Mouse (Mus musculus) MEL (cell line): ENCODE measurements around the gene H2al1a. TPM values are rescaled to one million over a fixed set of nuclear protein-coding genes. Genes with fewer than 3 reads are reported as not detected.

Experiments
- DNase-seq: peaks from one replicate; pipeline ENCODE4 v3.0.0; 2011; ENCODE audit warnings: low read depth, low spot score
- H3K27ac ChIP-seq: 2 replicates; pipeline ENCODE4 v1.5.1; 2012; ENCODE audit warnings: low read depth, mild to moderate bottlenecking, control low read depth, low read length, moderate library complexity; ENCODE audit not compliant: control insufficient read depth
- H3K27me3 ChIP-seq, 2 experiments: fragments of 150-350 bp in 1 of 2; sonication (generic) in 1 of 2; 2 replicates each; pipeline ENCODE4 v1.6.1; 2012; ENCODE audit warnings: low read length in 2 of 2, mild to moderate bottlenecking in 2 of 2, improper control_type of control experiment in 1 of 2, moderate library complexity in 1 of 2; ENCODE audit not compliant: insufficient read depth in 2 of 2, control insufficient read depth in 1 of 2
- H3K36me3 ChIP-seq, 2 experiments: 2 replicates each; pipeline ENCODE4 v1.6.1; 2012 to 2014; ENCODE audit warnings: low read length in 2 of 2, improper control_type of control experiment in 1 of 2, inconsistent platforms in 1 of 2, mild to moderate bottlenecking in 1 of 2; ENCODE audit not compliant: insufficient read depth in 2 of 2, control insufficient read depth in 1 of 2
- H3K4me1 ChIP-seq, 2 experiments: fragments of 150-350 bp in 1 of 2; sonication (generic) in 1 of 2; 2 replicates each; pipeline ENCODE4 v1.6.1; 2012; ENCODE audit warnings: low read length in 2 of 2, improper control_type of control experiment in 1 of 2, mild to moderate bottlenecking in 1 of 2; ENCODE audit not compliant: insufficient read depth in 2 of 2, control insufficient read depth in 1 of 2
- H3K4me3 ChIP-seq, 2 experiments: fragments of 150-350 bp in 1 of 2; sonication (generic) in 1 of 2; 2 replicates each; pipeline ENCODE4 v1.5.1; 2012; ENCODE audit warnings: low read depth in 2 of 2, low read length in 2 of 2, mild to moderate bottlenecking in 2 of 2, moderate library complexity in 2 of 2, control low read depth in 1 of 2, improper control_type of control experiment in 1 of 2; ENCODE audit not compliant: control insufficient read depth in 1 of 2, insufficient read depth in 1 of 2
- H3K79me2 ChIP-seq: 2 replicates; pipeline ENCODE4 v1.6.1; 2012; ENCODE audit warnings: mild to moderate bottlenecking, low read length, moderate library complexity; ENCODE audit not compliant: control insufficient read depth, poor library complexity, insufficient read depth
- H3K9ac ChIP-seq: 2 replicates; pipeline ENCODE4 v1.6.1; 2012; ENCODE audit warnings: low read depth, mild to moderate bottlenecking, control low read depth, low read length, moderate library complexity; ENCODE audit not compliant: control insufficient read depth, poor library complexity, severe bottlenecking
- H3K9me3 ChIP-seq: fragments of 150-350 bp; sonication (generic); replicated peaks from 2 replicates; pipeline ENCODE4 v1.6.1; 2012; ENCODE audit warnings: mild to moderate bottlenecking, low read length, improper control_type of control experiment, moderate library complexity; ENCODE audit not compliant: insufficient read depth
- BHLHE40 ChIP-seq: IDR thresholded peaks from 2 replicates; pipeline ENCODE4 v1.6.1; 2012; ENCODE audit warnings: low read depth, mild to moderate bottlenecking, inconsistent platforms, low read length, improper control_type of control experiment, borderline replicate concordance
- CHD1 ChIP-seq: IDR thresholded peaks from 2 replicates; pipeline ENCODE4 v1.6.1; 2012; ENCODE audit warnings: low read depth, mild to moderate bottlenecking, inconsistent platforms, low read length, improper control_type of control experiment
- GATA1 ChIP-seq: IDR thresholded peaks from 2 replicates; pipeline ENCODE4 v1.6.1; 2011; ENCODE audit warnings: low read depth, low read length, improper control_type of control experiment
- HCFC1 ChIP-seq: IDR thresholded peaks from 2 replicates; pipeline ENCODE4 v1.6.1; 2012; ENCODE audit warnings: low read depth, mild to moderate bottlenecking, inconsistent platforms, low read length, improper control_type of control experiment, moderate library complexity
- MAFK ChIP-seq: IDR thresholded peaks from 2 replicates; pipeline ENCODE4 v1.6.1; 2011; ENCODE audit warnings: low read depth, mild to moderate bottlenecking, low read length, improper control_type of control experiment, borderline replicate concordance
- MAZ ChIP-seq: IDR thresholded peaks from 2 replicates; pipeline ENCODE4 v1.6.1; 2012; ENCODE audit warnings: low read depth, mild to moderate bottlenecking, inconsistent platforms, low read length, improper control_type of control experiment
- MEF2A ChIP-seq: IDR thresholded peaks from 2 replicates; pipeline ENCODE4 v1.6.1; 2014; ENCODE audit warnings: low read depth, mild to moderate bottlenecking, inconsistent platforms, low read length, improper control_type of control experiment; ENCODE audit not compliant: poor library complexity, insufficient replicate concordance, severe bottlenecking; ENCODE audit errors: extremely low read depth
- MXI1 ChIP-seq: IDR thresholded peaks from 2 replicates; pipeline ENCODE4 v1.6.1; 2011; ENCODE audit warnings: mild to moderate bottlenecking, low read depth, low read length, improper control_type of control experiment
- NRF1 ChIP-seq: IDR thresholded peaks from 2 replicates; pipeline ENCODE4 v1.6.1; 2014; ENCODE audit warnings: low read depth, mild to moderate bottlenecking, inconsistent platforms, low read length, improper control_type of control experiment, moderate library complexity; ENCODE audit not compliant: poor library complexity, insufficient read depth, severe bottlenecking
- POLR2A ChIP-seq, 2 experiments: IDR thresholded peaks; 2 replicates each; pipeline ENCODE4 v1.6.1; 2011 to 2012; ENCODE audit warnings: low read length in 2 of 2, mild to moderate bottlenecking in 2 of 2, control low read depth in 1 of 2, improper control_type of control experiment in 1 of 2, low read depth in 1 of 2, moderate library complexity in 1 of 2; ENCODE audit not compliant: control insufficient read depth in 1 of 2, insufficient read depth in 1 of 2, poor library complexity in 1 of 2
- POLR2AphosphoS2 ChIP-seq: IDR thresholded peaks from 2 replicates; pipeline ENCODE4 v1.6.1; 2011; ENCODE audit warnings: low read length, improper control_type of control experiment
- RAD21 ChIP-seq: IDR thresholded peaks from 2 replicates; pipeline ENCODE4 v1.6.1; 2011; ENCODE audit warnings: mild to moderate bottlenecking, low read depth, low read length, improper control_type of control experiment
- SIN3A ChIP-seq: IDR thresholded peaks from 2 replicates; pipeline ENCODE4 v1.6.1; 2012; ENCODE audit warnings: low read length, improper control_type of control experiment, inconsistent platforms
- SMC3 ChIP-seq: IDR thresholded peaks from 2 replicates; pipeline ENCODE4 v1.6.1; 2011; ENCODE audit warnings: low read depth, low read length, improper control_type of control experiment
- TBP ChIP-seq: IDR thresholded peaks from 2 replicates; pipeline ENCODE4 v1.8.0; 2011; ENCODE audit warnings: low read depth, low read length, improper control_type of control experiment
- TCF12 ChIP-seq: IDR thresholded peaks from 2 replicates; pipeline ENCODE4 v1.6.1; 2014; ENCODE audit warnings: low read depth, mild to moderate bottlenecking, inconsistent platforms, low read length, improper control_type of control experiment, moderate library complexity
- UBTF ChIP-seq: IDR thresholded peaks from 2 replicates; pipeline ENCODE4 v1.6.1; 2012; ENCODE audit warnings: low read depth, mild to moderate bottlenecking, inconsistent platforms, low read length, improper control_type of control experiment, moderate library complexity, borderline replicate concordance; ENCODE audit not compliant: insufficient read depth
- ZC3H11A ChIP-seq: IDR thresholded peaks from 2 replicates; pipeline ENCODE4 v1.6.1; 2012; ENCODE audit warnings: low read depth, mild to moderate bottlenecking, inconsistent platforms, low read length, improper control_type of control experiment
- ZKSCAN1 ChIP-seq: IDR thresholded peaks from 2 replicates; pipeline ENCODE4 v1.6.1; 2012; ENCODE audit warnings: low read depth, mild to moderate bottlenecking, inconsistent platforms, low read length, improper control_type of control experiment, moderate library complexity
- ZMIZ1 ChIP-seq: IDR thresholded peaks from 2 replicates; pipeline ENCODE4 v1.6.1; 2012; ENCODE audit warnings: low read depth, mild to moderate bottlenecking, inconsistent platforms, low read length, improper control_type of control experiment, moderate library complexity
- polyA plus RNA-seq, 2 experiments: library from polyadenylated mRNA; stranded (reverse) in 1 of 2; unstranded in 1 of 2; fragments of >175 nt in 1 of 2; fragments of >200 nt in 1 of 2; gene quantifications; 2 replicates each; pipeline versions ENCODE4 v1.2.1 to v1.2.4; 2012; ENCODE audit warnings: low replicate concordance in 2 of 2, low read depth in 1 of 2; ENCODE audit not compliant: insufficient read length in 2 of 2, insufficient read depth in 1 of 2, missing spikeins in 1 of 2
- total RNA-seq: library from RNA; depleted of rRNA; stranded (reverse); fragments of 300-350 nt; gene quantifications from 2 replicates; pipeline ENCODE4 v1.2.3, GENCODE M21; 2012

The H2al1a gene
- total and polyA plus RNA-seq, 3 experiments = not detected

DNA sequence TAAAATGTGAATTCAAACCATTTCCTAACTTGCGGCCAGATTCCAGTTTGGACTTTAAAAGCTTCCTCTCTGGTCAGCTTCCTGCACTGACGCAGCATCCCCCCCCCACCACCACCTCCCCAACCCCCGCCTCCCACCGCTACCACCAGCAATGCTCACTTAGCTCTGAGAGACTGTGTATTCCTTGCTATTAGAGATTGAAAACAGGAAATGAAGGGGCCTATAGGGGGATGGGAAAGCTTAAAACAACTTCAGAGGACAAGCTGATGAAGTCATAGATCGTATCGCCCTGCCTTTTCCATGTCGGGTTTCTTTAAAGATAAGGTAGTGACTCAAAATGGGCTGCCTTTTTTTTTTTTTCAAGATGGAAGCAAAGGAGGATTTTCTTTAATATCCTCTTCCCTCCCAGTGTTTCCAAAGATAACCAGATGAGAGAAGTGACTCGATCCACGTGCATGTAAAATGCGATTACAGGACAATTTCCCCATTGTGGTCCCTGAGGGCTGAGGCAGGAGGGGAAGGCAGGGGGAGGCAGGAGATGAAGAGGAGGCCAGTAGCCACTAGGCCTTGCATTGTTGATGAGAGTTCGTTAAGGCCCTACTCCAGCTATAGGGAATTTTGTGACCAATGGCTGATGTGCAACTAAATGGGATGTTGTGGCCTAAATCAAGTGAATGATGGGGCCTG, 44.4 kb upstream of the H2al1a start:
- DNase-seq = no peak
- Histone ChIP-seq H3K4me1 (no peaks in the 10 kb centered on the region), H3K9ac (no peak overlapping the region), H3K79me2 (no peaks in the 10 kb centered on the region), H3K27me3 (no peaks in the 10 kb centered on the region; a peak in 1 of 4 replicates), H3K4me3 (no peak overlapping the region), H3K9me3 (no peaks in the 10 kb centered on the region), H3K36me3 (no peaks in the 10 kb centered on the region), H3K27ac (no peak overlapping the region)
- no peak for TF ChIP-seq CHD1
- no peak for TF ChIP-seq HCFC1

DNA sequence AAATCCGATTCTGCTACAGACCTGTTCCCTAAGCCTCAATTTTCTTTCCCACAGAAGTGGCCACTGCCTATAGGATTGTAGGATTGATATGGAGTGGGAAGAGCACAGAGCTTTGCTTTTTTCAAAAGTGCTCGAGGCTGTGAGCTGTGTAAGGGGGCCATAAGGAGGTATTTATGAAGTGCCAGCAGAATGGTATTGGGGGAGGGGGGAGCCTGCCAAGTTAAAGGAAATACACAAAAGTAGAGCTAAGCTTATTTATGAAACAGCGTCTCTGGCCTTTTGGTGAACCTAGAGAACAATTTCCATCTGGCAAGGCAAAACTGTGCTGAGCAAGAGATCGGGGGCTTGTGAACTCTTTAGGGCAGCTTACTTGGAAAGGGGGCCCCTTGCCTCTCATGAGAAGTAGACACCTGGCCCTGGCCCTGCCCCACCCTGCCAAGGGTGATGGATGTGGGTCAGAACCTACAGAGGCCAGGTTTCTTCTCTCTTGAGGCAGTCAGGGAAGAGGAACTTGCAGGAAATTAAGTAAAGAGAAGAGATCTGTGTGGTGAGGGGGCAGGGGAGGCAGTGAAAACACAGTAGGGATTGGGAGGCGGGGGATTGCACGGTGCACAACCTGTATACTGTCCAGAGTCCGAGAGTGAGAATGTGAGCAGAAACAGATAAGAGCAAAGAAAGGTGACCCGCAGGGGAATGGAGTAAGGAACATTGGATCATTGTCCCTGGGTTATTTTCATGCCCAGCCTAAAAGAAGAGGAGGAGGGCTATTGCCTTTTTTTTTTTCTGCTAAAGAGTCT, 43.3 kb upstream of the H2al1a start:
- Histone ChIP-seq H3K4me3 (no peak overlapping the region), H3K36me3 (no peaks in the 10 kb centered on the region), H3K27ac (no peak overlapping the region), H3K79me2 (no peaks in the 10 kb centered on the region), H3K9me3 (no peaks in the 10 kb centered on the region), H3K27me3 (no peaks in the 10 kb centered on the region; a peak in 1 of 4 replicates), H3K9ac (no peak overlapping the region), H3K4me1 (no peaks in the 10 kb centered on the region)
- DNase-seq = no peak
- TF ChIP-seq POLR2A (IDR thresholded peaks at IDR 0.05; ENCODE audit: control insufficient read depth in 1 of 2, insufficient read depth in 1 of 2, low read depth in 1 of 2, low read length in 2 of 2, poor library complexity in 1 of 2) (no peak), TCF12 (no peak), MXI1 (no peak), RAD21 (no peak), TBP (no peak), POLR2AphosphoS2 (no peak), MEF2A (no peak), SMC3 (no peak), SIN3A (no peak), ZKSCAN1 (no peak), ZMIZ1 (no peak), BHLHE40 (no peak), NRF1 (no peak), MAZ (no peak), GATA1 (no peak), ZC3H11A (no peak), UBTF (no peak), MAFK (no peak)
